Mouse (Mus musculus) large intestine, adult 2 months (tissue): ENCODE measurements at regions not wholly inside any gene's neighbourhood (a gene's known extent, or its start where the extent isn't known, plus 50 kb on each side); places are given as distances from the start of the nearest gene placed in this dataset.

Experiments
- DNase-seq: peaks from one replicate; pipeline ENCODE4 v3.0.0-alpha.2; 2012; ENCODE audit warnings: low read depth, low spot score
- WGBS: fragments of 180-500 bp; shearing (Covaris S2); methylation state at CpG from one replicate; pipeline ENCODE4 v1.1.7; 2018; 5-methylcytosine and 5-hydroxymethylcytosine counted together

DNA sequence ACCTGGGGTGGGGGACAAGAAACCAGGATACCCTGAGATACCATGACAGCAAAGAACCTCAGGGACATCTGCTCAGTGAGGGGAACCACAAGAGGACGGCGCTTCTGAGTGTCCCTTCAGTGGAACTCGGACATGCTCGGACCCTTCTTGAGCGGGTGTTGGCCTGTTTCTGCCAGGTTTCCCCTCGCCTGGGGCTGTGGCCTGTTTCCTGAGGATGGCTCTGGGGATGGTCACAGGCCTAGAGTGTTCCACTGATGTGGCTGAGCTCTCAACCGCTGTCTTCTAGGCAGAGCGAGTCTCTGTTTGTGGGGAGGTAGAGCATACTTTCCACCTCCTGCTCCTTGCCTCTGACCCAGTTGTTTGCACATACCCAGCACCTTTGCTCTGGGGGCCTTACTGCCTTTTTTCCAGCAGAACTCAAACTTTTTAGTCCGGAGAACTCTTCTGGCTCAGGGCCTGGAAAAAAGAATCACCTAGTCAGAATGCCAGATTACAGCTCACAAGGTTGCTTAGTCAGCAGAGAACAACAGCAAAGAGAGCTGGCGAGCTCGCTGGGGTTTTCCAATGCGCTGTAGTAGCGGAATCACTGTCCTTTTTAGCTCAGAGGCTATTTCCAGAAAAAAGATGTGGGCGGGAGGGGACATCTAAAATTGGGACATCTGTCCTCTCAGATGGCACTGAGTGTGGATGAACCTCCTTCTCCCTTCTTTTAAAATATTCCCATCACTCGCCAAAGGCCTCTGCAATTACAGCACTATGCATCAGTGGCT lies 65.3 kb downstream of the Med10 start:
- 81% methylated on average over 15 of the region's 15 CpGs for WGBS
- no peak for DNase-seq

DNA sequence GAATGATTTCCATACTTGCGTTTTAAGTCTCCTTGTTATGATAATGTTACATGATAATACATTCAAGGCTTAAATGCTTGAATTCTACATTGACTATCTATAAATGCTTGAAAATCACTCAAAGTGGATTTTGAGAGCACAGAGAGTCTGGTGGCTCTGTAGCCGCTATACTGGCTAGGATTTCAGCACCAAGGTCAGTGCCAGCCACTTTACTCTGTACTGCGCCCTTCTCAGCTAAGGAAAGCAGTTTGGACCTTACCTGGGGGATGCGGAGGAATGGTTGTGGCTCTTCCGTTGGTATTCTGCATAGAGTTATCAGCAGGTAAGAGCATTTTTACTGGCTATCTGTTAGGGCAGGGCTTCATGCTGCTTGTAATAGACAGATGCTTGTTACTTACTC lies 94.3 kb downstream of the Med10 start:
- 17% methylated on average over 5 of the region's 5 CpGs for WGBS
- DNase-seq: no peak

- no peak for DNase-seq
Observed at GRCm38 (mm10) chr13:69901139-69901538, 98.9 kb downstream of the Med10 start.

DNA sequence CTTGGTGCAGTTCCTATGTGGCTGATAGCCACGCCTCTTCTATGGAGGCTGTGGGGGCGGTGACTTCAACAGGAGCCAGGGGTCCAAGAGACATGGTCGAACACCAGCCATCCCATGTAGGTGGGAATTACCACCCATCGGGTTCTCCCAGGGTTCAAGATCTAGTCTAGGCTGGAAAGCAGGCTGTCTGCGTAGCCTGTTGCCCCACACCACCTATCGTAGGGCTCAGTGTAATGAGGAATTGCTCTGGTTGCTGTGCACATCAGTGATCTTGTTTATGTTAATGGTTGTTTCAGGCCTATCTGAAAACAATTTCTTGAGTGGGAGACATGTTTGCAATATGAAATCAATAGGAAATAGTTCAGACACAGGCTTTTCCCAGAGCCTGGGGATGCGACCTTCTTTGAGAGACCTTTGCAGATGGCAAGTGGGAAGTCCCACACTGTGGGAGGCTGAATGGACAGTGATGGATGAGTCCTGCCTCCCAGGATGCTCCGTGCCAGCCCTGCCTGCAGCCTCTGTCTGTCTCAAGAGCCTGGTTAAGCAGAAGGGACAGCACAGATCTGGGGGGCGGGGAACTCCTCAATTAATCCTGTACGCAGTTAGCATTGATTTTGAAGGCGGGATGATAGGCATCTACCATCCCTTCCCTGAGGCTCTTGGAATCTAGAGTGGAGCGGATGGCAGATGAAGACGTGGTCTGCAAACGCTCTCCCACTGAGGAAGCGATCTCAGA lies 104.8 kb downstream of the Med10 start:
- DNase-seq: no peak
- WGBS: 74% methylated on average over 15 of the region's 15 CpGs

GRCm38 (mm10) chr13:69915796-69916195 lies 113.6 kb downstream of the Med10 start:
- 65% methylated on average over 3 of the region's 3 CpGs for WGBS
- DNase-seq: no peak

DNA sequence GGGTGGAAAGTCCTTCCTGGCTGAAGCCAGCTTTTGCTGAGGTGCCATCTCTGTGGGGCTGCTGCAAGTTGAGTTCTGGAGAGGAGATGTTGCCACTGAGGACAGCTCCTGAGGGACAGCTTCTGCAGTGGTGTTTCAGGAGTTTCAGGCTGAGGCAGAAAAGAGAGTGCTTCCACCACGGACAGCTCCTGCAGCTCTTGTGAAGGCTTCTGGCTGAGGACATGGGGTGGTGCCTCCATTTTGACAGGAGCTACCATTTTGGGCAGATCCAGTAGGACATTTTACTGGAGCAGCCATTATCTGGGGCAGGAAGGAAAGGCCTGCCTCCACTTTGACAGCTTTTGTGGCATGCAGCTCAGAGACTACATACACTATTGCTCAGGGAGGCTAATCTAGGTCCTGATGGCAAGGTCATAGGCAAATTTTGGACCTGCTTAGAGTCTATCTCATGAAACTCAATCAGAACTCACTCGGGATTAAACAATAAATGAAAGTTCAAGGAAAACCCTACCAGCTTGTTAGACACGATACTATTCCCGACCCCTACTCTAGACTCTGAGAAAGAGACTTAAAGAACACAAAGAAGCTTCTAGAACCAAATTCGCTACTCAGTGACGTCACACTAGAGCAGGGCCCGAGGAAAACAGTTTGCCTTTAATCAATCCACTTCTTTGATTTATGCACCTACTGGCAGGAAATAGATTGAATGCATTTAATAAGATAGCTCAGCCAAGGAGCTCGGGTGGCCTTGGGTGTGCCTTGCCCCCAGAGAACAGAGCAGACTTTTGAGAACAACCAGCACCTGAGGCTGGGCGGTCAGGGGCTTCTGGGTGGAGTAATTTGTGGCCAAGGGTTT lies 130.7 kb downstream of the Med10 start:
- WGBS: 72% methylated on average over 9 of the region's 9 CpGs
- no peak for DNase-seq

DNA sequence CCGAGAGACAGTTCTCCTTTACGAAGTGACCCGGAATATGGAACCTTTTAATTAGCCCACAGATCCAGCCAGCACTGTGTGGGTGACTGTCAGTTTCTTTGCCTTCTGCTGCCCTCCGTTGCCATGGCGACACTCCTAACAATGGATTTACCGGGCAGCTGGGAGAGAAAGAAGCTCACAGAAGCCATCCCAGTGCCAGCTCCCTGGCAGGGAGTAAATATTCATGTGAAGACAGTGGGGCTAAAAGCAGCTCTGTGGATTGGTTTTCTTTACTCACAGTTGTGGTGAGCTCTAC lies 131.3 kb downstream of the Med10 start:
- 61% methylated on average over 6 of the region's 6 CpGs for WGBS
- no peak for DNase-seq

GRCm38 (mm10) chr13:69939791-69940190 lies 137.6 kb downstream of the Med10 start:
- WGBS: 84% methylated on average over 4 of the region's 4 CpGs
- DNase-seq: no peak

- no peak for DNase-seq
- 15% methylated on average over 1 of the region's 1 CpGs for WGBS
Observed at GRCm38 (mm10) chr13:69944651-69945050, 142.5 kb downstream of the Med10 start.

GRCm38 (mm10) chr13:69946615-69947014 lies 144.4 kb downstream of the Med10 start:
- DNase-seq: no peak
- WGBS: 60% methylated on average over 7 of the region's 7 CpGs

DNA sequence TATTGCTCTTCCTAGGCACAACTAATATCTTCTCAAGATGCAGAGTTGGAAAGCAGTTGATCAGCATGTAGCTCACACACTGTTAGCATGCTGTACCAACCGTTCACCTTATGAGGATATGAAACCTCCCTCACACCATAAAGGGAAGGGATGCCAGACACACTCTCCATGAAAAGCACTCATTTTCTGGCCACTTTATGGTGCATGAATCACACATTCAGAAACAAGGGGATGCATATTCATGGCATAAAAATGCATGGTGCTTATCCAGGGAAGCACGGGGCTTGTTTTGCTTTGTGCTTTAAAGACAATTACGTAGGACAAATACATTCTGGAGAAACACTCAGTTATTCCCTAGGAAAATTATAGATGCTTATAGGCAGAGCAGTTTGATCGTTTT lies 149.9 kb downstream of the Med10 start:
- no peak for DNase-seq
- 76% methylated on average over 4 of the region's 4 CpGs for WGBS

DNA sequence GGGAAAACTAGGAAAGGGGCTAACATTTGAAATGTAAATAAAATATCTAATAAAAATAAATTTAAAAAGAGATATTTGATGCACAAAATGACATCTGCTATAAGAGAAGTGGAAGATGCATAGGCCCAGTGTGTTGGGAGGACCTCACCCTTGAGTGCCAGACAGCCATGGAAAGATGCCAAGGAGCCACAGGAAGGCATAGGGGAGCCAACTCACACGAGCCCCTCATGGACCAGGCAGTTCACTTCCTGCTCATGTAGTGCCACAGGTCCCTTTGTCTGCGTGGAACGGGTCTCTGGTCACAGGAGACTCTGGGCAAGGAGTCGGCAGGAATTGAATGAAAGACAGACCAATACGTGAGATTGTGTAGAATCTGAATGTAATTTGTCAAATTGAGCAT lies 152.0 kb downstream of the Med10 start:
- WGBS: 62% methylated on average over 5 of the region's 5 CpGs
- no peak for DNase-seq

DNA sequence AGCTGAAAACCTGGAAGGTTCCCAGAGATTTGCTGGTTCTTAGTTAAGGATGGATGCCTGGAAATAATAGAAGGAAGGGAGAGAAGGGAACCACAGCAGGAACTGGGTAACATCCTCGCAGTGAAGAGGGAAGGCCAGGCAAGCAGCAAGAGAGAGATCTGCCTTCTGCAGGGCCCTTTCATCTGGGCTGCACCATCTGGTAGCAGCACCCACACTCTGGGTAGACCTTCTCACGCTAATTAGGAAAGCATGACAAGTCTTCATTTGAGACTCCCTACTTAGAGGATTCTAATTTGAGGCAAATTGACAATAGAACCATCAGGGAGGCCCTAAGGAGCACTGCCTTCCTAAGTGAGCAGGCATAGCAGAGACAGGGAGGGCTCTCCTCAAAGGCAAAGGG lies 153.3 kb downstream of the Med10 start:
- WGBS: 62% methylated on average over 2 of the region's 2 CpGs
- no peak for DNase-seq

- no peak for DNase-seq
- WGBS: 73% methylated on average over 8 of the region's 8 CpGs
Observed at GRCm38 (mm10) chr13:69963944-69964343, 161.7 kb downstream of the Med10 start.

DNA sequence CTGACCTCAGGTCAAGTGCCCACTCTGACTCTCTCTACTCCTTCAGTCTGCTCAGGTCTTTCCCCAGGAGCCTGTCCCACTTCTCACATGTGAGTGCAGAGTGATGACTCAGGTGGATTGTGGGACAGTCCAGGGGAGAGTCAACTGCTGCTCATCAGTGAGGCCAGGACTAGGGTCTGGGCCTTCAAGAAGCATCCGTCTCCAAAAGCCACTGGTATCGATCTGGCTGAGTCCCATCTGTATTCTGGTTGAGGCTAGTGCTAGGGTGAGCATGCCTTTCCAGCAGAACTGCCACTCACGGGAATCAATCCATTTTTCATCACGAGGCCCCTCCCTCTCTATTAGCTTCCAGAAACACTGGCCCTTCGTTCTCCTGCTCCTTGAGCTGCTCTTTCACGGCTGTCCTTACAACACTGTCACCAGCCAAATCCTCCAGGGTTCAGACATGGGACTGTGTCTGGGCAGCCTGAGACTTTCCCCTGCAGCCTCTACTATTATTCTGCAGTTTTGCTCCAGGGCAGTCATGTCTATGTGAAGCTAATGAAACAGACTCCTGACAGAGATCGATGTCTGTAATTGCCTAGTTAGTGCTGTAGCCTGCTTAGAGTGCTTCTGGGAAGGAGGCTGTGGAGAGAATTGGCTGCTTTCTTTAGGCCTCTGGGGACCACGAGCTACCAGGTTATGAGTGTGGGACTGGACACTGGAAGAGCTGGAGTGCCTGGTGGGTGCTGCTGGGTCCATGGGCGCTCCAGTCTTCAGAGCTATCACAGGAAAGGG lies 169.3 kb downstream of the Med10 start:
- WGBS: 81% methylated on average over 9 of the region's 9 CpGs
- no peak for DNase-seq

DNA sequence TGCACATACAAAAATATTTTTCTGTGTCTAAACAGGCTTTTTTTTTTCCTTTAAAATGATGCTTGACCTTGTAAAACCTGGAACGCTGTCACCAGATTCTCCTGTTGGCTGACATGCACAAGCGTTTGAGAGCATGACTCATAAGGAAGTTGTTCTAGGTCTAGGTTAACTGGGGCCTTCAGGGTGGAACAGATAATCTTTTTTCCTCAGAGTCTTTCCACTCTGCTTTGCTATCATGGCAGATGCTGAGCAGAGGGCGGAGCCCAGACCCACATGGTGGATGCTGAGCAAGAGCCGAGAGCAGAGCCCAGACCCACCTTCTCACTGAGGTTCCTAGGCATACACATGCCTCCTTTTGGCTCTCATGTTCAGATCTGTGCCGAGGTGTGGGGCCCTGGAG lies 172.6 kb downstream of the Med10 start:
- no peak for DNase-seq
- WGBS: 63% methylated on average over 5 of the region's 5 CpGs

DNA sequence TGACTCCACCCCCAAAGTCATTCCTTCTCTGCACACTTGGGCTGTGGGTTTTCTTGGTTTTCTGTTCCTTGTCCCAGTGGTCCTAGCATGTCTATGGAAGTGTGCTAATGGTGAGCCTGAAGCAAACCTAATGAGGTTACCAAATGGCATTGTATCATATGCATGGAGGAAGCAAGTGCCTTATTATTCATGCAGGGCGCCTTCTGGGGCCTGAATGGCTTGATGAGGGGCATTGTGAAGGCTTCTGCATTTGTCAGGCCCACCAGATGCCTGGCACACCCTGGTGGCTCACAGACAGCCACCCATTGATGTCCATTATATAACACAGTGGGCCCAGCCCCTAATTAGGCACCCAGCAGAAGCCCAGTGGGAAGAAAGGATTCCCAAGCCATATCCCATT lies 182.0 kb downstream of the Med10 start:
- no peak for DNase-seq
- 43% methylated on average over 1 of the region's 1 CpGs for WGBS

GRCm38 (mm10) chr13:69987181-69987580 lies 185.0 kb downstream of the Med10 start:
- no peak for DNase-seq
- WGBS: 14% methylated on average over 10 of the region's 10 CpGs

- 41% methylated on average over 4 of the region's 4 CpGs for WGBS
Observed at GRCm38 (mm10) chr13:69988319-69988718, 186.1 kb downstream of the Med10 start.

More at GRCm38 (mm10) chr13:69988319-69988718, 186.1 kb downstream of the Med10 start:
- no peak for DNase-seq
